8 mouse cellular contexts compared by ENCODE assay signal in genomic region chr8:12670965-12671364, GRCm38 (mm10). TPM values are rescaled to one million over a fixed set of nuclear protein-coding genes. Genes with fewer than 3 reads are reported as not detected.
DNase-seq lines count a peak whose midpoint lies in the region; ATAC-seq and TF ChIP-seq lines count a peak whose summit lies in the region.

No protein-coding gene starts in this region.

- 25% methylated on average over 6 of the region's 6 CpGs for WGBS in heart, postnatal 0 days
- WGBS in hindbrain, embryonic 13.5 days: 36% methylated on average over 6 of the region's 6 CpGs
- WGBS in midbrain, embryonic 11.5 days: 37% methylated on average over 6 of the region's 6 CpGs

- H3K9ac ChIP-seq in heart, postnatal 0 days (replicated peaks; ENCODE audit: low read depth, low read length): peak overlapping the region; percentile 92; the same call in 1 of the 2 replicates
- H3K9ac ChIP-seq in hindbrain, embryonic 13.5 days: peak overlapping the region; percentile 95
- H3K9ac ChIP-seq in midbrain, embryonic 11.5 days (ENCODE audit: low read length): peak overlapping the region; percentile 77

- no peak overlapping the region for H3K27ac ChIP-seq in heart, postnatal 0 days (ENCODE audit: low read depth)
- no peak overlapping the region for H3K27ac ChIP-seq in bone marrow macrophage, adult 2 months (ENCODE audit: insufficient read depth, low read depth, low read length)
- no peak overlapping the region for H3K27ac ChIP-seq in hindbrain, embryonic 13.5 days
- no peak overlapping the region for H3K27ac ChIP-seq in midbrain, embryonic 11.5 days (ENCODE audit: low read depth, low read length)

- H3K4me2 ChIP-seq in heart, postnatal 0 days (ENCODE audit: low read depth, low read length): peak overlapping the region; percentile 91
- peak overlapping the region; percentile 79 for H3K4me2 ChIP-seq in hindbrain, embryonic 13.5 days
- peak overlapping the region; percentile 59 for H3K4me2 ChIP-seq in midbrain, embryonic 11.5 days

- H3K9me3 ChIP-seq in heart, postnatal 0 days (replicated peaks; ENCODE audit: control insufficient read depth, low read length): no peaks in the 10 kb centered on the region
- H3K9me3 ChIP-seq in hindbrain, embryonic 13.5 days: no peaks in the 10 kb centered on the region
- H3K9me3 ChIP-seq in midbrain, embryonic 11.5 days (ENCODE audit: control insufficient read depth, low read length): no peaks in the 10 kb centered on the region

- no peak for TF ChIP-seq POLR2A in bone marrow macrophage, adult 2 months (IDR thresholded peaks at IDR 0.05; ENCODE audit: borderline replicate concordance, low read depth, low read length)

- H3K4me1 ChIP-seq in heart, postnatal 0 days (ENCODE audit: control insufficient read depth, insufficient read depth): peaks cover 10% of the 10 kb centered on the region
- peaks cover 10% of the 10 kb centered on the region for H3K4me1 ChIP-seq in bone marrow macrophage, adult 2 months (ENCODE audit: control insufficient read depth, insufficient read depth, low read length)
- peaks cover 21% of the 10 kb centered on the region for H3K4me1 ChIP-seq in hindbrain, embryonic 13.5 days (replicated peaks)
- peaks cover 6% of the 10 kb centered on the region; the same call in 1 of the 2 replicates for H3K4me1 ChIP-seq in midbrain, embryonic 11.5 days (ENCODE audit: control insufficient read depth, insufficient read depth, low read length)

- TF ChIP-seq EP300 in heart, postnatal 0 days (IDR thresholded peaks at IDR 0.05; ENCODE audit: low read depth): no peak

- no peak for DNase-seq in heart, postnatal 0 days (ENCODE audit: low spot score)
- DNase-seq in heart, adult 18-20 months: no peak
- DNase-seq in midbrain, embryonic 11.5 days (ENCODE audit: low spot score, missing footprints): no peak
- no peak for DNase-seq in yolk sac, embryonic 10.5 days (ENCODE audit: low spot score)
- DNase-seq in lung, postnatal 4 days: no peak

- H3K36me3 ChIP-seq in heart, postnatal 0 days (replicated peaks; ENCODE audit: control insufficient read depth, insufficient read depth, low read length): no peaks in the 10 kb centered on the region
- no peaks in the 10 kb centered on the region for H3K36me3 ChIP-seq in hindbrain, embryonic 13.5 days
- H3K36me3 ChIP-seq in midbrain, embryonic 11.5 days (ENCODE audit: control insufficient read depth, insufficient read depth, low read length): no peaks in the 10 kb centered on the region

- peaks cover 12% of the 10 kb centered on the region; the same call in 1 of the 2 replicates for H3K27me3 ChIP-seq in heart, postnatal 0 days (ENCODE audit: control insufficient read depth, insufficient read depth, low read length)
- peaks cover 3% of the 10 kb centered on the region; the same call in 1 of the 2 replicates for H3K27me3 ChIP-seq in hindbrain, embryonic 13.5 days
- no peaks in the 10 kb centered on the region; the same call in 1 of the 2 replicates for H3K27me3 ChIP-seq in midbrain, embryonic 11.5 days (ENCODE audit: control insufficient read depth, insufficient read depth, low read length)

- no peak for TF ChIP-seq CTCF in heart, postnatal 0 days (IDR thresholded peaks at IDR 0.05; ENCODE audit: low read depth)
- TF ChIP-seq CTCF in bone marrow macrophage, adult 2 months (IDR thresholded peaks at IDR 0.05; ENCODE audit: low read depth, low read length): no peak

- ATAC-seq in heart, postnatal 0 days (ENCODE audit: insufficient read depth, low read depth): no peak
- no peak for ATAC-seq in hindbrain, embryonic 13.5 days (ENCODE audit: low FRiP score)
- no peak for ATAC-seq in midbrain, embryonic 11.5 days (ENCODE audit: low FRiP score)
- no peak for ATAC-seq in granulocyte monocyte progenitor cell, adult 5-6 weeks (replicated peaks; ENCODE audit: poor library complexity, severe bottlenecking)

- H3K4me3 ChIP-seq in heart, postnatal 0 days (ENCODE audit: low read depth, low read length): peak overlapping the region; percentile 94
- H3K4me3 ChIP-seq in bone marrow macrophage, adult 2 months (ENCODE audit: insufficient read depth, low read length): peak overlapping the region; percentile 93
- peak overlapping the region; percentile 94 for H3K4me3 ChIP-seq in hindbrain, embryonic 13.5 days
- peak overlapping the region; percentile 61 for H3K4me3 ChIP-seq in midbrain, embryonic 11.5 days (ENCODE audit: low read depth, low read length)

RNA-seq across cellular contexts. Expression of gene Tubgcp3, which starts 1.1 kb away (rescaled TPM):
- 22.4 and 48.8 TPM in 2 replicates for total RNA-seq in heart, postnatal 0 days (2014; rRNA removed; ENCODE audit: low replicate concordance)
- 12.2 and 14.2 TPM in 2 replicates for polyA plus RNA-seq in heart, postnatal 0 days (2015; fragmentation: Nextera tagmentation; extraction: Ambion mirVana)
- total RNA-seq in heart, adult 18-20 months (2021): 10 to 100 TPM; 12.3 to 14.2 TPM
- 32.9 and 34.3 TPM in 2 replicates for polyA plus RNA-seq in bone marrow macrophage, adult 2 months (2012; ENCODE audit: insufficient read depth, insufficient read length, missing spikeins)
- 38.4 and 41.5 TPM in 2 replicates for polyA plus RNA-seq in hindbrain, embryonic 13.5 days (2015; fragmentation: Nextera tagmentation; extraction: Ambion mirVana)
- 61.2 and 63.1 TPM in 2 replicates for polyA plus RNA-seq in midbrain, embryonic 11.5 days (2014; fragmentation: Nextera tagmentation; extraction: Ambion mirVana)
- total RNA-seq in granulocyte monocyte progenitor cell, adult 5-6 weeks (2014; fragmentation: Nextera tagmentation): 45.7 and 62.5 TPM in 2 replicates
- 51.3 and 53.6 TPM in 2 replicates for total RNA-seq in granulocyte monocyte progenitor cell, adult 5-6 weeks (2017)
